Mouse (Mus musculus): ENCODE data around the gene Bbs9. TPM values are rescaled to one million over a fixed set of nuclear protein-coding genes. Genes with fewer than 3 reads are reported as not detected.

Gene Bbs9
- polyA plus RNA-seq (2017; shearing (Covaris generic)): 17.5 TPM

GRCm38 (mm10) chr9:22475424-22475868 is at the start of gene Bbs9:
Gene Bbs9, plus strand, starts transcription at chr9:22475715.

GRCm38 (mm10) chr9:22453990-22454389 is 21.5 kb upstream of the Bbs9 start, which contains the start of gene Gm17545:
Gene Gm17545, plus strand, starts transcription at chr9:22454290.

GRCm38 (mm10) chr9:22469643-22470042 is 5.9 kb upstream of the Bbs9 start, which contains the start of gene Rp9:
Gene Rp9, minus strand, starts transcription at chr9:22469743.

Other genes starting within 250 kb of the Bbs9 start
- 1.5 TPM for gene Zfp599, start 215.8 kb upstream of the Bbs9 start, polyA plus RNA-seq (2017; shearing (Covaris generic))
- 11.3 TPM for gene Zfp810, start 168.1 kb upstream of the Bbs9 start, polyA plus RNA-seq (2017; shearing (Covaris generic))
- 0.37 TPM for gene Anln, start 86.5 kb upstream of the Bbs9 start, polyA plus RNA-seq (2017; shearing (Covaris generic))
- gene 9530077C05Rik, start 64.2 kb upstream of the Bbs9 start, polyA plus RNA-seq (2017; shearing (Covaris generic)): 0.71 TPM
- not detected for gene Gm17545, start 21.4 kb upstream of the Bbs9 start, polyA plus RNA-seq (2017; shearing (Covaris generic))
- gene Rp9, start 6.0 kb upstream of the Bbs9 start, polyA plus RNA-seq (2017; shearing (Covaris generic)): 96.1 TPM